Mouse (Mus musculus) splenic B cell, adult 2 months (primary cell): ENCODE measurements around the gene Pxn.

ENCODE experiments used
- DNase-seq: peaks from one replicate; pipeline ENCODE4 v3.0.0-alpha.2; 2011; ENCODE audit warnings: low read depth, low spot score
- H3K27me3 ChIP-seq: 2 replicates; pipeline ENCODE4 v1.6.1; 2012; ENCODE audit warnings: mild to moderate bottlenecking, low read length, moderate library complexity, mixed read lengths; ENCODE audit not compliant: control insufficient read depth, poor library complexity, insufficient read depth, severe bottlenecking
- H3K36me3 ChIP-seq: 2 replicates; pipeline ENCODE4 v1.6.1; 2012; ENCODE audit warnings: mild to moderate bottlenecking, low read length, moderate library complexity, mixed read lengths; ENCODE audit not compliant: control insufficient read depth, poor library complexity, insufficient read depth, severe bottlenecking

The Pxn gene

GRCm38 (mm10) chr5:115554536-115555291 lies 48.2 kb downstream of the Pxn start:
- Histone ChIP-seq H3K27me3 (no peaks in the 10 kb centered on the region), H3K36me3 (peaks cover 15% of the 10 kb centered on the region; the same call in 1 of the 2 replicates)
- no peak for DNase-seq

GRCm38 (mm10) chr5:115556217-115556616 lies 49.7 kb downstream of the Pxn start:
- DNase-seq, result peak; percentile 80
- peaks cover 8% of the 10 kb centered on the region for H3K36me3 ChIP-seq
- no peaks in the 10 kb centered on the region for H3K27me3 ChIP-seq

DNA sequence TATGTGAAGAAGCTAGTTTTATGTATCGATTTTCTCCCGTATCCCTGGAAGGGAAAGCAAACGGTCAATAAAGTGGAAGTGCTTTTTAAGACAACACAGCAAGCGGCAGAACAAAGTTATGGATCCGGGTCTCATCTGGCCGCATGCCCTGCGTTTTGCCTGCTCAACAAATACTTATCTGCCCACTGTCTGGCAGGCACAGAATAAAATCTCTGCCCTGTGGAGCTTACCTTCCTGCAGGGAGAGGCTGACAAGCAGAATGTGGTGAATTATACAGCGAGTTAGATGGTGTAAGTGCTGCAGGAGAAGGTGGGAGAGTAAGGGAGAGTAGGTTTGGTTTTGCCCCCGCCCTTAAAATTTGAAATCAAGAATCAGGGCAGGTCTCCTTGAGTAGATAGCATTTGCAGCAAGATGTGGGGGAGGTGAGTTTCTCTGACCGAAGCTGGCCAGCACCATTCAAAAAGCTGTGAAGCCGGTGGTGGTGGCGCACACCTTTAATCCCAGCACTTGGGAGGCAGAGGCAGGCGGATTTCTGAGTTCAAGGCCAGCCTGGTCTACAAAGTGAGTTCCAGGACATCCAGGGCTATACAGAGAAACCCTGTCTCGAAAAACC lies 51.8 kb downstream of the Pxn start:
- DNase-seq, result no peak
- no peaks in the 10 kb centered on the region for H3K27me3 ChIP-seq
- peaks cover 11% of the 10 kb centered on the region for H3K36me3 ChIP-seq

GRCm38 (mm10) chr5:115559237-115560101 lies 53.0 kb downstream of the Pxn start, which contains the start of gene Rplp0:
Gene Rplp0 (plus strand): TSS chr5:115559467.
- peak; percentile 100 for DNase-seq
- H3K27me3 ChIP-seq, result no peaks in the 10 kb centered on the region
- H3K36me3 ChIP-seq, result peaks cover 8% of the 10 kb centered on the region

GRCm38 (mm10) chr5:115560336-115560905 lies 53.9 kb downstream of the Pxn start:
- DNase-seq, result no peak
- Histone ChIP-seq H3K36me3 (peaks cover 8% of the 10 kb centered on the region), H3K27me3 (no peaks in the 10 kb centered on the region)

DNA sequence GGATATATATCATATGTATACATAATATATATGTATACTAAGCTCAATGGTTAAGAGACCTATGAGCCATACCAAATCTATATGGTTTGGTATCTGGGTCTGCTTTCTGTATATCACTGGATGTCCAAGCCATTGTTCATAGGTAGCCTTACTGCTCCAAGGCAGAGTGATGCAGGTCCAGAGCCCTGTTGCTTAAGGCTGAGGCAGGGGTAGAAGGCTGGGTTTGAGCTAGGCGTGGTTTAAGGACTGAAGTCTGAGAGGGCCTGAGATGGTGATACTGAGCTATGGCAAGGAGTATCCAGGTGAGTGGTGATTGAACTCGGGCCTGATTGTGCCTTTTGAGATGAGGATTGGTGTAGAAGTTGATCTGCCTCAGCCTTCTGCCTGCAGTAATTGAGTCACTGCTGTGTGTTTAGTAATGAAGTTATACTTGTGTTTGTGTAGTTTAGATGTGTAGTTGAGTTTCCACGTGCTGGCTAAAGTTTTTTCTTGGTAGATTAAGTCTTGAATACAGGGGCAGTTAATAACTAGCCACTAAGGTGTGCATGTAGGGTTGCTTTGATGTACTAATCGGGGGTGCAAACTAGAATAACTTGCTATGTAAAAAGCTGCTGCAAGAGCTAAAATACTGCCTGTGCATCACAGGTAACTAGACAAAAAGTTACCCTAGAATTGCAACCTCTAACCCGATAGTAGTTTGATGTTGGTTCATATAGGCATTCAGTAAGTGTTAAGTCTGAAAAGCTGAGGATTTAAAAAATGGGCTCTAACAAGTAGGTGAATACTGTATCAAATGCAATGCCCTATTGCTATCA lies 57.5 kb downstream of the Pxn start:
- peaks cover 8% of the 10 kb centered on the region for H3K36me3 ChIP-seq
- H3K27me3 ChIP-seq, result no peaks in the 10 kb centered on the region
- DNase-seq, result no peak

GRCm38 (mm10) chr5:115564737-115565393 lies 58.4 kb downstream of the Pxn start, which contains the start of gene Gcn1l1:
Gene Gcn1l1 (plus strand): TSS chr5:115565254.
- peak; percentile 80 for DNase-seq
- Histone ChIP-seq H3K27me3 (no peaks in the 10 kb centered on the region), H3K36me3 (peaks cover 8% of the 10 kb centered on the region)

DNA sequence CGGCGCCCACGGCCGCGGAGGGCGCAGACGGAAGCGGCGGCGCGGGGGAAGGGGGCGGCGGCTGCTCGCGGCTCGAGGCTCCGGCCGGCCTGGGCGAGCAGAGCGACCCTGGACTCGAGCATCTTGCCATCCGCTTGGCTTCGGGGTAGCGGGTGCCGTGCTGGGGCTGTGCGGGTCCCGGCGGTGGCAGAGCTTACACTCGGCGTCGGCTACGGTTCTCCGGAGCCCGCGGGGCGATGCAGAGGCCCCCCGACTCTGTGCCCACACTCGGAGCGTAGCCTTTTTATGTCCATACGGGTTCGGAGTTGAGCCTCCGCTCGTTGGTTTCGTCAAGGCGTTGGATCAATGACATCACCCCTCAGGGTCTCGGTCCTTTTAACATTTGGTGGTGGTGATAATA lies 58.9 kb downstream of the Pxn start:
- Histone ChIP-seq H3K27me3 (no peaks in the 10 kb centered on the region; the same call in 1 of the 2 replicates), H3K36me3 (peaks cover 8% of the 10 kb centered on the region)
- DNase-seq, result no peak

DNA sequence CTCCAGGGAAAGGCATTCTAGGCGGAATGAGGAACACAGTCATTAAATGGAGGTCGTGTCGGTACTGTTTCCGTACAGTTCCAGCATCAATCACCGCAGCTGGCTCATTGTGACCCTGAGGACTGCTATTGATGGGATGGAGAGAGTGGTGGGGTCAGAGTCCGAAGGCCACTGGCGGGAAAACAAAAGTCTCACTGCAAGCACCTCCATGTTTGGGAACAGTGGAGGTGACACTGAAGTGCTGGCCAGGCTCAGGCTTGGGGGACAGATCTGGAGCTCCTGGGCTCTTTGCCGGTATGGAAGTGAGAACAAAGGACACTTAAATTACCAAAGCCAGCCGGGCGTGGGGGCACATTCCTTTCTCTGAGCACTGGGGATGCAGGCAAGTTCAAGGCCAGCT lies 62.2 kb downstream of the Pxn start:
- no peaks in the 10 kb centered on the region; the same call in 1 of the 2 replicates for H3K27me3 ChIP-seq
- peaks cover 7% of the 10 kb centered on the region for H3K36me3 ChIP-seq
- DNase-seq, result no peak

DNA sequence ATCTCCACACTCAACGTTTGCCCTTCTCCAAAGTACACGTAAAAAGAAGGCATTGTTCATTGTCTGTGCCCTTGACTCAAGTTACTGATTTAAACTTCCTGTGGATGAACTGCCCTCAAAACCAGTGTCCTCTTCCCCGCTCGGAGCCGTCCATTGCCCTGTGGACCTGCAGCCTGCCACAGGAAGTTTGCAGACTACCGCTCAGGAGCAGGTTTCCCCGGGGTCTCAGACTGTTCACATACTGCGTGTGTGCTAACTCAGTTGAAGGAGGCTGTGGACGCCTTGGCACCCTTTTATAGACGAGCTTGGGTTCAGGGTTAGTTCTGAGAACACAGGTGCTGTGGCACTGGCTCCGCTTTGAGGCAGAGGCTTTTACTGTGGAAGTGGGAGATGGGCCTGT lies 62.8 kb downstream of the Pxn start:
- no peak for DNase-seq
- Histone ChIP-seq H3K36me3 (peaks cover 7% of the 10 kb centered on the region), H3K27me3 (no peaks in the 10 kb centered on the region; the same call in 1 of the 2 replicates)

GRCm38 (mm10) chr5:115569721-115570120 lies 63.2 kb downstream of the Pxn start:
- DNase-seq, result no peak
- peaks cover 7% of the 10 kb centered on the region for H3K36me3 ChIP-seq
- no peaks in the 10 kb centered on the region; the same call in 1 of the 2 replicates for H3K27me3 ChIP-seq

GRCm38 (mm10) chr5:115571086-115571485 lies 64.6 kb downstream of the Pxn start:
- Histone ChIP-seq H3K36me3 (peaks cover 7% of the 10 kb centered on the region), H3K27me3 (no peaks in the 10 kb centered on the region; the same call in 1 of the 2 replicates)
- no peak for DNase-seq

DNA sequence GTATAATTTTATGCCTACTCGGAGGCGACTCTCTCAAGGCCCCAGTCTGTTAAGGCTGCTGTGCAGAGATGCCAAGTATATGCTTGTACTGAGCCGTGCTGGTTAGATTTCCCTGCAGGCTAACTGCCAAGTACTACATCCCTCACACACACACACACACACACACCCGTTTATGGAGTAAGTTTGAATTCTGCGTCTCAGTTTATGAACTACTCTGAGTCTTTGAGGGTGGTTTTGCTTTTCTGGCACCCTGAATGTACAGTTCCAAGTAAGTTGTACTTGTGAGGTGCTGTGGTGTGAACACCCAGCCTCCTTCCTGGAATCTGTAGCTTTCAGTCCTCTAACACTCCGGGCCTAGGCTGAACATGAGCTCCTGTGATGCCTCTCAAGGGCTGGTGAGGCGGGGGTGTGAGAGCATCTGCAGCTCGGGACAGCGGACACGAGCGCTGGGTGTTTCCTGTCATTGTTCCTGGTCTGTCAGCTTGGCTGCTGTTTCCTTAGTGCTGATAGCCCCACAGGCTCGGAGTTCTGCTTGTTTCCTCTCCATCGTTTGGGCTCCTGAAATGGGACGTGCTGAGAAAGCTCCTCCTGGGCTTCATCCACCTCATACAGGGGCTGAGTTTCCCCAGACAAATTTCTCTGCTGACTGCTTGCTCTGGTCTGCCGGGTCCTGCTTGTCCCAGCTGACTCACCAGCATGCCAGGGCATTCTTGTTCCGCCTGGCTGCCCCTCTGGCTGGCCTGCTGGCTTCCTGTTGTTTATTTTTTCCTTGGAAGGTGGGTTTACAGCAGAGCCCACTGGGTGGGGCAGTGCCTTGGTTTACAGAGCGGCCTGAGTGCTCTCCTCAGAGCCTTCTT lies 66.4 kb downstream of the Pxn start:
- Histone ChIP-seq H3K36me3 (peaks cover 9% of the 10 kb centered on the region), H3K27me3 (no peaks in the 10 kb centered on the region; the same call in 1 of the 2 replicates)
- no peak for DNase-seq
